Mouse (Mus musculus) kidney, embryonic 16.5 days (tissue): ENCODE measurements around the gene Cdc34. TPM values are rescaled to one million over a fixed set of nuclear protein-coding genes. Genes with fewer than 3 reads are reported as not detected.

Experiments used
- polyA plus RNA-seq: library from polyadenylated mRNA; unstranded; fragments of >200 nt; fragmentation: Nextera tagmentation; extraction: Ambion mirVana; gene quantifications from 2 replicates; pipeline ENCODE4 v1.2.1, GENCODE M21; 2015

Gene Cdc34
- polyA plus RNA-seq, 1 experiment from 2014 or later: 81.2 TPM

Other genes with a start within 250 kb of the Cdc34 start
- not detected in 2 replicates for gene Vmn2r83, start 213.5 kb upstream of the Cdc34 start, polyA plus RNA-seq
- 53.6 and 58.1 TPM in 2 replicates for gene Plpp2, start 148.4 kb upstream of the Cdc34 start, polyA plus RNA-seq
- gene Mier2, start 127.0 kb upstream of the Cdc34 start, polyA plus RNA-seq: 56.2 and 60.1 TPM in 2 replicates
- not detected in 2 replicates for gene Theg, start 94.9 kb upstream of the Cdc34 start, polyA plus RNA-seq
- 0.04 TPM in 2 replicates for gene C2cd4c, start 68.2 kb upstream of the Cdc34 start, polyA plus RNA-seq
- 5.3 and 9.0 TPM in 2 replicates for gene Shc2, start 44.3 kb upstream of the Cdc34 start, polyA plus RNA-seq
- not detected in 2 replicates for gene Odf3l2, start 36.5 kb upstream of the Cdc34 start, polyA plus RNA-seq
- 2.3 and 2.5 TPM in 2 replicates for gene Madcam1, start 17.6 kb upstream of the Cdc34 start, polyA plus RNA-seq
- 84.2 and 87.0 TPM in 2 replicates for gene Tpgs1, start 12.8 kb upstream of the Cdc34 start, polyA plus RNA-seq
- 0.75 and 0.81 TPM in 2 replicates for gene Gzmm, start 6.8 kb downstream of the Cdc34 start, polyA plus RNA-seq
- gene Bsg, start 22.3 kb downstream of the Cdc34 start, polyA plus RNA-seq: 954 and 1,048 TPM in 2 replicates
- gene Hcn2, start 34.4 kb downstream of the Cdc34 start, polyA plus RNA-seq: 0.05 and 0.12 TPM in 2 replicates
- gene Polrmt, start 64.4 kb downstream of the Cdc34 start, polyA plus RNA-seq: 60.9 and 63.8 TPM in 2 replicates
- gene Fgf22, start 72.9 kb downstream of the Cdc34 start, polyA plus RNA-seq: 0.14 and 0.39 TPM in 2 replicates
- gene Rnf126, start 84.8 kb downstream of the Cdc34 start, polyA plus RNA-seq: 66.4 and 77.0 TPM in 2 replicates
- 23.9 and 26.4 TPM in 2 replicates for gene Fstl3, start 95.1 kb downstream of the Cdc34 start, polyA plus RNA-seq
- not detected in 2 replicates for gene Prss57, start 108.8 kb downstream of the Cdc34 start, polyA plus RNA-seq
- gene Palm, start 111.4 kb downstream of the Cdc34 start, polyA plus RNA-seq: 190 and 194 TPM in 2 replicates
- gene Misp, start 138.8 kb downstream of the Cdc34 start, polyA plus RNA-seq: 18.2 and 18.5 TPM in 2 replicates
- 431 and 491 TPM in 2 replicates for gene Ptbp1, start 172.2 kb downstream of the Cdc34 start, polyA plus RNA-seq
- 7.9 and 8.2 TPM in 2 replicates for gene Prtn3, start 192.3 kb downstream of the Cdc34 start, polyA plus RNA-seq
- gene Plppr3, start 192.4 kb downstream of the Cdc34 start, polyA plus RNA-seq: 72.7 and 78.6 TPM in 2 replicates
- 0.60 and 0.76 TPM in 2 replicates for gene Elane, start 204.1 kb downstream of the Cdc34 start, polyA plus RNA-seq
- gene Cfd, start 208.7 kb downstream of the Cdc34 start, polyA plus RNA-seq: not detected in 2 replicates
- 71.0 and 72.4 TPM in 2 replicates for gene Med16, start 226.7 kb downstream of the Cdc34 start, polyA plus RNA-seq
- 9.2 TPM in 1 of 2 replicates, not detected in the other for gene Gm26602, start 228.7 kb downstream of the Cdc34 start, polyA plus RNA-seq
- 1.5 and 2.1 TPM in 2 replicates for gene Kiss1r, start 234.8 kb downstream of the Cdc34 start, polyA plus RNA-seq
- gene R3hdm4, start 239.0 kb downstream of the Cdc34 start, polyA plus RNA-seq: 169 and 170 TPM in 2 replicates
- 5.5 and 9.2 TPM in 2 replicates for gene Arid3a, start 244.8 kb downstream of the Cdc34 start, polyA plus RNA-seq